Mouse (Mus musculus) hindbrain, embryonic 13.5 days (tissue): ENCODE data around the gene Prr11. TPM values are rescaled to one million over a fixed set of nuclear protein-coding genes. Genes with fewer than 3 reads are reported as not detected.
"Not testable (repeated sequence)": the region's sequence is repeated elsewhere in the genome, so short reads cannot be mapped to it uniquely, and the experiment has no call there.

Experiments used
- ATAC-seq: fragments of 200-750 bp; cut with Nextera tagmentation; 2 replicates; pipeline ENCODE4 v1.8.0; 2017; ENCODE audit warnings: moderate TSS enrichment; ENCODE audit not compliant: low FRiP score
- H3K27ac ChIP-seq: fragments of 300-500 bp; sonication (generic); 2 replicates; pipeline ENCODE4 v1.5.1; 2015; ENCODE audit warnings: inconsistent platforms, mild to moderate bottlenecking, moderate library complexity
- H3K27me3 ChIP-seq: fragments of 300-500 bp; sonication (generic); 2 replicates; pipeline ENCODE4 v1.6.1; 2015; ENCODE audit warnings: mild to moderate bottlenecking, inconsistent platforms
- H3K36me3 ChIP-seq: fragments of 300-500 bp; sonication (generic); 2 replicates; pipeline ENCODE4 v1.6.1; 2015; ENCODE audit warnings: mild to moderate bottlenecking, inconsistent platforms
- H3K4me1 ChIP-seq: fragments of 300-500 bp; sonication (generic); replicated peaks from 2 replicates; pipeline ENCODE4 v1.6.1; 2015; ENCODE audit warnings: inconsistent platforms
- H3K4me2 ChIP-seq: fragments of 300-500 bp; sonication (generic); 2 replicates; pipeline ENCODE4 v1.6.1; 2015; ENCODE audit warnings: inconsistent platforms, mild to moderate bottlenecking, moderate library complexity
- H3K4me3 ChIP-seq: fragments of 300-500 bp; sonication (generic); 2 replicates; pipeline ENCODE4 v1.5.1; 2015; ENCODE audit warnings: mild to moderate bottlenecking, inconsistent platforms
- H3K9ac ChIP-seq: fragments of 300-500 bp; sonication (generic); 2 replicates; pipeline ENCODE4 v1.6.1; 2015; ENCODE audit warnings: mild to moderate bottlenecking, inconsistent platforms
- H3K9me3 ChIP-seq: fragments of 300-500 bp; sonication (generic); 2 replicates; pipeline ENCODE4 v1.6.1; 2016; ENCODE audit warnings: inconsistent platforms
- WGBS: fragments of 180-500 bp; shearing (Covaris S2); methylation state at CpG from one replicate; pipeline ENCODE4 v1.1.7; 2015; 5-methylcytosine and 5-hydroxymethylcytosine counted together
- polyA plus RNA-seq: library from polyadenylated mRNA; unstranded; fragments of >200 nt; fragmentation: Nextera tagmentation; extraction: Ambion mirVana; gene quantifications from 2 replicates; pipeline ENCODE4 v1.2.1, GENCODE M21; 2015

Gene Prr11
- polyA plus RNA-seq, 1 experiment from 2014 or later: 3.0 TPM

DNA sequence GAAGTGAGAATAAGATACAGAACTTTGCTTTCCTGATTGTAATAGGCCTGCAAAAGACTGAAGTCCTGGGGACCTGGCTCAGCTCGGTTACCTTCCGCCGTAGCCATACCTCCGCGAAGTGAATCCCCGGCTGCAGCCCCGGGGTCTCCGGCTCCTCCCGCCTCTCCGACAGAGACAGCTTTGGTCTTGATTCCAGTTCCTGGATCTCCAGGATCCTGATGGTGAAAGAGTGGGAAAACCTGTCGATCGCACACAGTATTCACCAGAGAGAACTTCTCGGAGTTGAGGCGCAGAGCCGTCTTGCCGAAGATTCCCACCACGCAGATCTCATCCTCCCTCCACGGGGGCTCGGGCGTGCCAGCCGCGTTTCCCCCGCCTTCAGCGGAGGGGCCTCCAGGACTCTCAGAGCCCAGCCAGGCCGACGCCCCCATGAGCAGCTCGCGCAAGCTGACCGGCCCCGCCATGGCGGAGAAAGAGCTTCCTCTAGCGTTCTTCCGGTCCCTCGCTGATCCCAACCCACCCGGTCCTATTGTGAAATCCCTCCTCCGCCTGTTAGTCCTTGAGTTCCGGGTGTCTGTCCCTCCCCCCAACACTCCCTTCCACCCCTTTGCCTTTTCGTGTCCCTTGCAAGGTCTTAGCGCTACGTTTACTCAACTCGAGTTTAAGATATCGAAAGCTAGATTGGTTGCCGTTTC, 22.1 kb downstream of the Prr11 start, which contains the start of gene Smg8:
Smg8 (minus strand) TSS at position 485 of the 695 bp plus-strand sequence.
- ATAC-seq: peak; percentile 85
- Histone ChIP-seq H3K27ac (peak within 1 kb of the TSS; percentile 71), H3K27me3 (no peaks in the 10 kb centered on the region), H3K9ac (peak within 1 kb of the TSS; percentile 87), H3K36me3 (peaks cover 38% of the 10 kb centered on the region), H3K4me2 (peak within 1 kb of the TSS; percentile 91), H3K4me1 (peaks cover 38% of the 10 kb centered on the region), H3K4me3 (peak within 1 kb of the TSS; percentile 67), H3K9me3 (no peaks in the 10 kb centered on the region)
- WGBS: under 1% methylated on average over 43 of the region's 43 CpGs

DNA sequence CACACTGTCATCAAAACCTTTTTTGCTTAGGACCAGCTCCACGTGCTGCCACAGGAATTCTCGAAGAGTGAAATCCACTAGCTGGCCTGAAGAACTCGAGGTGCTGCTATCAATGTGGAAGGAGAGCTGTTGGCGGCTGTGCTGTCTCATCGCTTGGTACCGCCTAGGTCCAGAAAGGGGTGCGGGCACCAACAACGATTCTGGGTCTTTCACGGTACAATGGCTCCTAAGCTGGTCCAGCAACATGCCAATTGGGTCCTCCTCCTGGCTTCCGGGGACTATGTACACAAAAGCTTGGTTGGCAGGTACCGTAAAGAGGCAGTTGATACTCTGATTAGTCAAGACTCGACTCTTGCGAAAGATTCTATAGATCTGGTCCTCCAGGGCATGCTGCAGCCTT, 23.0 kb downstream of the Prr11 start:
- Histone ChIP-seq H3K9ac (peak overlapping the region; percentile 87; the same call in 1 of the 2 replicates), H3K4me3 (peak overlapping the region; percentile 67), H3K36me3 (peaks cover 41% of the 10 kb centered on the region), H3K27ac (no peak overlapping the region), H3K9me3 (no peaks in the 10 kb centered on the region), H3K4me1 (peaks cover 38% of the 10 kb centered on the region), H3K27me3 (no peaks in the 10 kb centered on the region), H3K4me2 (peak overlapping the region; percentile 91)
- no peak for ATAC-seq
- 93% methylated on average over 13 of the region's 13 CpGs for WGBS

DNA sequence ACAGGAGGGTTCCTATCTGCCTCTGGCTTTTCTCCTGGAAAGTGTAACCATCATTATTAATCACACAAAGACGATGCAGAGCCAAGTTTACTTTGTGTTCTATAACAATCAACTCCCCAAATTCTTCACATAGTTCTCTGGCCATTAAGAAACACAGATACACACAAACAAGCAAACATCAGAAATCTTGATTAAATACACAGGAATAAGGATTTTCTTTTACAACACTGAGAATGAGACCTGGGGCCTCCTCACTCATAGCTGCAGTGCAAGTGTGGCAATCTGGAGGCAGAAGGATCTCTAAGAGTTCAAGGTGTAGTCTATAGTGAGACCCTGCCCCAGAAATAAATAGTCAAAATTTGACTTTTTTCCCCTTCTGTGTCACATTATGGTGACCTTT, 24.8 kb downstream of the Prr11 start:
- Histone ChIP-seq H3K4me2 (no peak overlapping the region), H3K4me1 (peaks cover 44% of the 10 kb centered on the region), H3K36me3 (peaks cover 55% of the 10 kb centered on the region), H3K9ac (no peak overlapping the region), H3K27me3 (no peaks in the 10 kb centered on the region), H3K27ac (no peak overlapping the region), H3K9me3 (no peaks in the 10 kb centered on the region), H3K4me3 (no peak overlapping the region)
- no peak for ATAC-seq
- 78% methylated on average over 1 of the region's 1 CpGs for WGBS

DNA sequence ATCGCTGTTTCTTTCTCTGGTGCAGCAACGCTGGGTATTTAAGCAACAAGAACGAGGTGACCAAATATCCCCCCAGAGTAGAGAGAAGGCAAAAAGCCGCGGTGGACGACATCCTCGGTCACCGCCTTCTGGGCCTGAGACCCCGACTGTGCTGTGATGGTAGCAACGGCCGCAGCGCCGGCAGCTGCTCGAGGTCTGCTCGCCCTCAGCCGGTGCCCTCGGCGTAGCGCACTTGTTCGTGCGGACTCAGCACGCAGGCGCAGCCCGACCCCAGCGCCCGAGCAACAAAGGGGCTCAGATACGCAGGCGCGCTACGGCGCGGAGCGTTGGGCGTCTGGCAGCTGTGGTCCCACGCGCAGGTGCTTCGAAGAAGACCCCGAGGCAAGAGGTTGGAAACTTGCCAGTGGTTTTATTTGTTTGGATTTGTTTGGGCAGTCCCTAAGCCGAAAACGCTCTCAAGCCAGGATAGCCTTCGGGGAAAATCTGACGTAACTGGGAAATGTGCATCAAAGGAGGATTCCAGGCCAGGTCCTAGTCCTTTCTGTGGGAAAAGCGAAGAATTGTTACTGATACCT, 34.6 kb downstream of the Prr11 start, which contains the start of gene Gdpd1:
Gdpd1 (minus strand) TSS at position 197 of the 575 bp plus-strand sequence.
- no peaks in the 10 kb centered on the region for H3K9me3 ChIP-seq
- peaks cover 46% of the 10 kb centered on the region for H3K4me1 ChIP-seq
- peak within 1 kb of the TSS; percentile 93 for H3K9ac ChIP-seq
- H3K4me3 ChIP-seq: peak within 1 kb of the TSS; percentile 74
- peak within 1 kb of the TSS; percentile 63 for H3K4me2 ChIP-seq
- ATAC-seq: peak; percentile 97
- H3K27me3 ChIP-seq: no peaks in the 10 kb centered on the region
- whole genome bisulfite sequencing: under 1% methylated on average over 43 of the region's 43 CpGs
- H3K27ac ChIP-seq: peak within 1 kb of the TSS; percentile 98
- peaks cover 17% of the 10 kb centered on the region for H3K36me3 ChIP-seq

DNA sequence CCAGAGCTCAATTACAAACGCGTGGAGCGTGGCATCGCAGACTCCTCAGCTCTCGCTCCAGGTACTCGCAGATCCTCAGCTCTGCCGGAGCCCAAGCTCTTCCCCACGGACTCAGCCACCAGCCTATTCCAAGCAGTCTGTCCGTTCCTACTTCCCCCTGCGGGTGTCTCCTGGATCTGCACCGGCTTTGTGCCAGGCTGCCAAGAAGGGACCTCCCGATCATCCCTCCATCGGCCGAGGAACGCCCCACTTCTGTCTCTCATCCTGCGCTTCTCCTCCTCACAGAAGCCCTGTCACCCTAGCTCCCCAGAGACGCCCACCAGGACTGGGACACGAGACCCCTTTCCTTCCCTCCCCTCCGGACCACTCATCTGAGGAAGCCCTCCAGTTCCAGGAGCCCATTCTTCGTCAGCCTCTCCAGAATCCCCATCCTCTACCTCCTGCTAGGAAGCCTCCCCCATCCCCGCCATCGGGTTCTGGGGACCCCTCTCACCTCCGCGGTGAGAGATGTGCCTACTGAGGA, 35.1 kb downstream of the Prr11 start:
- Histone ChIP-seq H3K4me3 (peak overlapping the region; percentile 74), H3K9me3 (no peaks in the 10 kb centered on the region), H3K36me3 (peaks cover 15% of the 10 kb centered on the region), H3K27me3 (no peaks in the 10 kb centered on the region), H3K9ac (peak overlapping the region; percentile 93), H3K4me1 (peaks cover 50% of the 10 kb centered on the region), H3K27ac (peak overlapping the region; percentile 98), H3K4me2 (peak overlapping the region; percentile 63)
- WGBS: under 1% methylated on average over 24 of the region's 24 CpGs
- peak; percentile 73 for ATAC-seq

DNA sequence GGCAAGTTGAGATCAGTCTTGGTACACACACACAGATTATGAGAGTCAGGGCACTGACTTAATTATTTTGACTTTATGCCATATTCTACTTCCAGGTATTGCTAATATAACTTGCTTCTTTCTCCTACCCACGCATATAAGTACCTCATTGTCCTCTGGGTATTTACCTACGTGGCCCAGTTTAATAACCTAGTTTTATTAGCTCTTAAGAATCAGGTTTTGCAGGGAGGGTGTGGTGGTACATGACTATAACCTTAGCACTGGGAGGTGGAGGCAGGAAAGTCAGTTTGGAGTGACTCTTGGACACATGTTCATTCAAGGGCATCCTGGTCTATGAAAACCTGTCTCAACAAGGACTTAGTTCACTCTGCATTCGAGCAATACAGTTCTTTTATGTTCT, 46.4 kb downstream of the Prr11 start:
- Histone ChIP-seq H3K4me3 (no peak overlapping the region), H3K36me3 (peaks cover 61% of the 10 kb centered on the region), H3K27ac (no peak overlapping the region), H3K4me1 (no peaks in the 10 kb centered on the region), H3K9me3 (no peaks in the 10 kb centered on the region), H3K9ac (no peak overlapping the region), H3K27me3 (no peaks in the 10 kb centered on the region), H3K4me2 (no peak overlapping the region)
- ATAC-seq: no peak
- 78% methylated on average over 3 of the region's 3 CpGs for WGBS

DNA sequence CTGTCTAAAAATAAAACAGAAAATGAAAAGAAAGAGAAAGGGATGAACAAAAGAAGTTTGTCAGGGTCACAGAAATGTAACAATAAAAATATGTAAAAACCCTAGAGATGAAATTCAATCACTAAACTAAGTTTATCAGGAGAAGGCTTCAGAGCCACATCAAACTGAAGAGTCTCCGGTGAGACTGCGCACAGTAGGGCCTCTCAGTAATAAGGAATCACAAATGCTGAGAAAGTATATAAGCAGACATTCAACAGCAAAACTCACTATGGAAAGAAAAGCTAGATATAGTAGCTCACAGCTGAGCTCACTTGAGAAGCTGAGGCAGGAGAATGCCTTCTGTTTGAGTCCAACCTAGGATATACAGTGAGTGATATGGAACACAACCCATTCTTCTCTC, 48.1 kb downstream of the Prr11 start:
- 93% methylated on average over 2 of the region's 2 CpGs for WGBS
- no peak for ATAC-seq
- peaks cover 76% of the 10 kb centered on the region for H3K36me3 ChIP-seq

DNA sequence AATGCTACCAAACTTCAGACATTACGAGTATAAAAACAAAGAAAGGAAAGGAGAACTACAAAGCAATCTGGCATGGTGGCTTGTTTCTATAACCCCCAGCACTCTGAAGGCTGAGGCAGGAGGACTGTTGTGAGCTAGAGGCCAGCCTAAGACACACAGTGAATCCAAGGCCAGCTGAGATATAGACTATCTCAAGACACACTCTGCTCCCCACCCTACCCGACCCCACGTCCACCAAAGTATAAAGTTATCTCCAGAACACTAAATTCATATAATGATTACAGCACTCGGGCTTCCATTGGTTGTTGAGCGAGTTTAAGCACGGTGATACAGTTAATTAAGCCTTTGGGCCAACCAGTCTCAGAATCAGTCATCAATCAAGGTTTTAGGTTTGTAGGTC, 52.2 kb downstream of the Prr11 start:
- H3K27ac ChIP-seq: no peak overlapping the region
- H3K36me3 ChIP-seq: peaks cover 85% of the 10 kb centered on the region
- H3K27me3 ChIP-seq: no peaks in the 10 kb centered on the region
- WGBS: 87% methylated on average over 6 of the region's 6 CpGs
- H3K4me3 ChIP-seq: no peak overlapping the region
- no peaks in the 10 kb centered on the region for H3K9me3 ChIP-seq
- no peak overlapping the region for H3K9ac ChIP-seq
- no peaks in the 10 kb centered on the region for H3K4me1 ChIP-seq
- no peak for ATAC-seq
- H3K4me2 ChIP-seq: no peak overlapping the region

More for the DNA sequence above, 48.1 kb downstream of the Prr11 start:
- H3K4me2 ChIP-seq: no peak overlapping the region
- no peak overlapping the region for H3K27ac ChIP-seq
- no peaks in the 10 kb centered on the region for H3K27me3 ChIP-seq
- H3K4me1 ChIP-seq: no peaks in the 10 kb centered on the region
- H3K9ac ChIP-seq: no peak overlapping the region
- H3K9me3 ChIP-seq: no peaks in the 10 kb centered on the region
- no peak overlapping the region for H3K4me3 ChIP-seq

DNA sequence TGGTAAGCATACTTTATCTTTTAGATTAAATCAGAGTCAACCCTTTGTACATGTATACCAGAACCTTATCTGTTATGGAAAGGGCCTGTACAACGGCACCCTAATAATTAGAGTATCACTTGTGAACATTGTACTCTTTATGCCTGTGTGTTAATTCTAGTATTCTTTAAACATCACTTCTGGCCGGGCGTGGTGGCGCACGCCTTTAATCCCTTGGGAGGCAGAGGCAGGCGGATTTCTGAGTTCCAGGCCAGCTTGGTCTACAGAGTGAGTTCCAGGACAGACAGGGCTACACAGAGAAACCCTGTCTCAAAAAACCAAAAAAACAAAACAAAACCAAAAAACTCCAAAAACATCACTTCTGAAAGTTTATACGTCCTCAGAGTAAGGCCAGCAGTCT, 59.6 kb downstream of the Prr11 start:
- H3K4me1 ChIP-seq, ATAC-seq, H3K27me3 ChIP-seq, H3K4me3 ChIP-seq, H3K9ac ChIP-seq, H3K4me2 ChIP-seq, H3K9me3 ChIP-seq, H3K27ac ChIP-seq: not testable (repeated sequence)
- H3K36me3 ChIP-seq: peaks cover 95% of the 10 kb centered on the region
- WGBS: 93% methylated on average over 7 of the region's 7 CpGs

DNA sequence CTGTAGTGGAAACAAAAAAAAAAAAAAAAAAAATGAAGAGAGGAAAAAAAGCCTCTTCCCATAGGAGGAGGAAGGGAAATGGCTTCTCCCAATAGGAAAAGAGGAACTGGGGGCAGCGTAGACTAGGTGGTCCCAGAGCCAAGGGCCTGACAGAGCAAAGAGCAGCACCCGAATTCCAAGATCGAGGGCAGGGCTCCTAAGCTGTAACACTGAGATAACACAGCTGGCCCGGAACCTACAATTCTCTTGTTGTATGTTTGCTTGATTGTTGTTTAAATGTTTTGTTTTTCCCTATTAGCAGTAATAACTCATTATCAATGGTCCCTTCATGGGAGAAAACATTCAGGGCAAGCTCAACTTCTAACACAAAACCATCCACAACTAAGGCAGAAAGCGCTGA, 61.5 kb downstream of the Prr11 start:
- no peak overlapping the region for H3K4me3 ChIP-seq
- no peak for ATAC-seq
- H3K27ac ChIP-seq: no peak overlapping the region
- H3K27me3 ChIP-seq: no peaks in the 10 kb centered on the region
- no peak overlapping the region for H3K4me2 ChIP-seq
- no peak overlapping the region for H3K9ac ChIP-seq
- H3K9me3 ChIP-seq: no peaks in the 10 kb centered on the region
- H3K4me1 ChIP-seq: no peaks in the 10 kb centered on the region
- WGBS: 96% methylated on average over 5 of the region's 5 CpGs
- peaks cover 93% of the 10 kb centered on the region for H3K36me3 ChIP-seq

DNA sequence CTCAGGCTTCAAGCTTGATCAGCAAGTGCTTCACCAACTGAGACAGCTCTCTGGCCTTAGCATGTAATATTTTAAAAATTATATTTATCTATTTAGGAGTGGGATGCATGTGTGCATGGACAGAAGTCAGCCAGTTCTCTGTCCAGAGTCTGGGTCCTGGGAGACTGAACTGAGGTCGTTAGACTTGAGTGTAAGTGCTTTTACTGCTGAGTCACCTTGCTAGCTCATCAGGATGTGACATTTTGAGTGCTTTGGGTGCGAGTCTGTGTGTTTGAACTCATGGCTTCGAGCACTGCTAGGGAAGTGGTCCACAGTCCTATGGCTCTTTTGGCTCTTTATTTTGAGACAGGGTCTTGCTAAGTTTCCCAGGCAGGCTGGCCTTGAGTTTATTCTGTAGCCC, 65.5 kb downstream of the Prr11 start:
- H3K4me3 ChIP-seq: no peak overlapping the region
- no peak overlapping the region for H3K4me2 ChIP-seq
- H3K4me1 ChIP-seq: no peaks in the 10 kb centered on the region
- H3K27me3 ChIP-seq: no peaks in the 10 kb centered on the region
- H3K9me3 ChIP-seq: no peaks in the 10 kb centered on the region
- H3K9ac ChIP-seq: no peak overlapping the region
- H3K36me3 ChIP-seq: peaks cover 93% of the 10 kb centered on the region
- ATAC-seq: no peak
- no peak overlapping the region for H3K27ac ChIP-seq
- WGBS: 87% methylated on average over 3 of the region's 3 CpGs

DNA sequence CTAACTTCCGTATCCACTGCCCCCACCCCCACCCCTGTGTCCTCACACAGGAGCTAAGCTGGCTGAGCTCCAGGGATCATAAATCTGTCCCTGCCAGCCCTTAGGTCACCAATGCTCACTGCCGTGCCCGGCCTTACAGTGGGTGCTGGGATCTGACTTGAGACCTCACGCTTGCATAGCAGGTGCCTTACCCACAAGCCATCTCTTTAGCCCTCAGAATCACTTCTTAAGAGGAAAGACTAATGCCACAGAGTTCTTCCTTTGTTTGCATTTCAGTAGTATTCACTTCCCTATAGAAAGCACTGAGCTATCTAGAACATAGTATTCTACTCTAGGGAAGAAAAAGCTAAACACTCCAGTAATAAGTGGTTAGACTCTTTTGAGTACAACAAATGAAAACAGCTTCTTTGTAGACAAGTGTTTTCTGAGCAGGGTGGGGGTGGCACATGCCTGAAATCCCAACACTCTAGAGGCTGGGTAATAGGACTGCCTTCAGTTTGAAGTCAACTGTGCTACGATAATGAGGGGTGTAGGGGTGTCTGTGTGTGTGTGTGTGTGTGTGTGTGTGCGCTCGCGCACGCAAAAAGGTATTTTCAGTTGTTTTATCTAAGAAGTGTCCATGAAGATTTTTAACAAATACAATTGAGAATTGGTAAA, 69.1 kb downstream of the Prr11 start:
- 85% methylated on average over 9 of the region's 9 CpGs for WGBS
- no peak for ATAC-seq
- Histone ChIP-seq H3K4me1 (no peaks in the 10 kb centered on the region), H3K9ac (no peak overlapping the region), H3K4me2 (no peak overlapping the region), H3K36me3 (peaks cover 92% of the 10 kb centered on the region), H3K27me3 (no peaks in the 10 kb centered on the region), H3K9me3 (no peaks in the 10 kb centered on the region), H3K27ac (no peak overlapping the region), H3K4me3 (no peak overlapping the region)
